Mouse (Mus musculus) monocyte, adult 5-6 weeks (primary cell): ENCODE results near the gene Fbxw11. TPM values are rescaled to one million over a fixed set of nuclear protein-coding genes. Genes with fewer than 3 reads are reported as not detected.
A peak's percentile ranks its signal among the peaks of the same experiment; 100 is the strongest.
"Not testable (repeated sequence)": the region's sequence is repeated elsewhere in the genome, so short reads cannot be mapped to it uniquely, and the experiment has no call there.

ENCODE experiments used
- ATAC-seq: fragments of 153-309, 156-312 bp; replicated peaks from 2 replicates; pipeline ENCODE4 v1.8.0; 2017; ENCODE audit warnings: mild to moderate bottlenecking; ENCODE audit not compliant: low TSS enrichment, insufficient number of reproducible peaks, severe bottlenecking, poor library complexity, low FRiP score
- total RNA-seq: library from RNA; stranded (forward); fragments of 200-1000, 200-491, 200-594 nt; gene quantifications from 3 replicates; pipeline ENCODE4 v1.2.3, GENCODE M21; 2017

Fbxw11 gene
- total RNA-seq, 1 experiment from 2014 or later = 73.5 TPM

DNA sequence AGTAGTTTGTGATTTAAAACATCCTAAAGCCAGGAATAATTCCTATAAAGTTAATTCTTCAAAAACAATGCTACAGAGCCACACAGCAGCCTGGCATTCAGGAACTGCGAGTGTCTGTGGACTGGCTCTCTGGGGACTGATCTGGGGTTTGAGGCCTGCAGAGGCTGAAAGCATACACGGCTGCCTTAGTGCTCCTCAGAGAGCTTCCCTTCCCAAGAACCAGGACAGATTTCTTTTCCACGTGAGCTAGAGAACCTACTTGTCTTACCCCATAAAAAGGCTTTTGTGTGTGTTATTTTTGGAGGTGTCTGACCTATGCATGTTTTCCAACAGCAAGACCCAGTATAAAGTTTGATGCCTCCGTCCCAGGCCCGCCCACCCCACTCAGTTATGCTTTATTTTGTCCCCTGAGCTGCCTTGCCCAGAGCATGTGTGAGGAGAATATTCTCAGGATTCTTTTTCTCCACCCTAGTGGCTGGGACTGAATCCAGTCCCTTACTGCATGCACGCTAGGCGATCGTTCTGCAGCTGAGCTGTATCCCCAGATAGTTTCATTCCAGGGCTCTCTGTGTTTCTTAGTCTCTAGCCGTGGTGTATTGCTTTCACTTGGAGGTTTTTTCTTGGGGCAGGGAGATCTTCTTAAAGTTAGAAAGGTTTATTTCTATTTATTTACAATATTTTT lies 51.9 kb downstream of the Fbxw11 start:
- not testable (repeated sequence) for ATAC-seq

DNA sequence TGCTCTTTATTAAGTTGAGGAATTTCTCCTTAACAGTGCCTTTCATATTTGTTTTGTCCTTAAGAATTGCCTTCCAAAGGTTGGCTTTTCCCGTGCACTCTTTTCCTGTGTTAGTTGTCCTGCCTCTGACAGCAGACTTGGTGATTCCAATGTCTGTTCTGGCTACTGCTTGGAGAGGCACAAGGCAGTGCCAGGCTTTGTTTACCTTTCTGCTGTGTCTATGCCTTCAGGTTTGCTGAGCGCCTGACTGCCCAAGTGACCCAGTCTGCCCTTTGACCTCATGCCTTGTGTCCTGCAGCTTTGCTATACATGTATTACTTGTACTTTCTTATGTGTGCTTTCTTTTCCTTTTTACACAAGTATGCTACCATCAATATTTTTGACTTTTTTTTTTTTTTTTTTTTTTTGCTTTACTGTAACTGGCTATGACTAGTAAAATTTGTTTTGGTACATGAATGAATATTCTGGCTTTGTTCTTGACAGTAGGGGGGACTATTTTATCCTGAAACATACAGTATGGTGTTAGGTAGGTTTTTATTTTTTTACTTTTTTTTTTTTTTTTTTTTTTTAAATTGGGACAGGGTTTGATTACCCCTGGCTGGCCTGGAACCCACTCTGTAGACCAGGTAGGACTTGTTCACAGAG lies 54.0 kb downstream of the Fbxw11 start:
- no peak for ATAC-seq

DNA sequence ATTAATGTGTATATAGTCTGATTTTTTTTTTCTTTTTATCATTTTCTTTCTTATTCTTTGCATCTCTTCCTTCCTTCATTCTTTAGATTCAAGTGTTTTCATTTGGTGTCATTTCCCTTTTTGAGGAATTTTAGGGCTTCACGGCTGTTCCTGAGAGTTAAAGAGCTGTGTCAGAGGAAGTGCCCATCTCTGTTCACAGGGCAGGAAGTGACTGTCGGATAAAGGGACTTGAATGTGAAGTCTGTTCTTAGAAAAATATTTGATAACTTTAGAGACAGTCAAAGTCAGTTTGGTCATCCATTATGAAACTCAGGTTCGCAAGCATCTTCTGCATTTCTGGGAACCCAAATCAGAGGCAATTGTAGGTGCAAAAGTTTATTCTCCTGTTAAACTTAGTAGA lies 55.2 kb downstream of the Fbxw11 start:
- no peak for ATAC-seq

DNA sequence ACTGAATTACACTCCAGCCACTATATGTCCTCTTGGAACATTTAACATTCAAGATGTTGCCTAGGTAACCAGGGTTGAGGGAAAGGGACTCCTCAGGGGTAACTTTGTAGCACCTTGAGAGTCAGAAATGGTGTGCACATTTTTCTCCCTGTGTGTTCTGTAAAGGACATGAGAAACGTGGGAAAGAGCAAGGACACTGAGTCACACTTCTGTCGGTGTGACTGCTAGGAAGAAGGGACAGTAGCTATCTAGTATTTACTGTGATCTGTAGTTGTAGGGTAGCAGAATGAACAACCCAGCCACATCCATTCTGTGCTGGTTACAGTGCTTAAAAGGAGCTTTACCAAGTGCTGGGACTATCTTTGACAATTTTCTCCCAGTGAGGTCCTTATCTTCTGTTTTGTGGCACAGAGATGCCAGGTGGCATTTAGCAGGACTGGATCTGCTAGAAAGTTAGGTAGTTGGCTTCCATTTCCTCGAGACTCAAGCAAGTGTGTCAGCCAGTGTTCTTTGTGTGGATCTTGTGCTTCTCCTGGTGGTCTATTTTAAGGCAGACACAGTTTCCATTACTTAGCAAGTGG lies 57.5 kb downstream of the Fbxw11 start:
- ATAC-seq = no peak

DNA sequence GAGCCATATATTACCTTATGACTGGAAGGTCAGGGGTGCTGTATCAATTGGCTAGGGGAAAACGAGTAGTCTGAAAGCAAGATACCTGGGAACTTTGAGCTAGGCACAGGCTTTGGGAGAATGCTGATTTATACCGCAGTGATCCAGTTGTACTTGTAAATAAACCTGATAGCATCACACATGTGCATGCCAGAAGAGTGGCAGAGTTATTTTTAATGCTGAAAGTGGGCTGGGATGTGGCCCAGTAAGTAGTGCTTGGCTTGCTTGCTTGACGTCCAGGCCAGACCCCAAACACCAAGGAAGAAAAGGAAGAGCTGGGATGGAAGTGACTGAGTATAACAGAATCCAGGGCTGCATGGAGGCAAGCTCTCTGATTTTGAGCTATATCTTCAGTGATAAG lies 59.0 kb downstream of the Fbxw11 start:
- ATAC-seq = no peak

DNA sequence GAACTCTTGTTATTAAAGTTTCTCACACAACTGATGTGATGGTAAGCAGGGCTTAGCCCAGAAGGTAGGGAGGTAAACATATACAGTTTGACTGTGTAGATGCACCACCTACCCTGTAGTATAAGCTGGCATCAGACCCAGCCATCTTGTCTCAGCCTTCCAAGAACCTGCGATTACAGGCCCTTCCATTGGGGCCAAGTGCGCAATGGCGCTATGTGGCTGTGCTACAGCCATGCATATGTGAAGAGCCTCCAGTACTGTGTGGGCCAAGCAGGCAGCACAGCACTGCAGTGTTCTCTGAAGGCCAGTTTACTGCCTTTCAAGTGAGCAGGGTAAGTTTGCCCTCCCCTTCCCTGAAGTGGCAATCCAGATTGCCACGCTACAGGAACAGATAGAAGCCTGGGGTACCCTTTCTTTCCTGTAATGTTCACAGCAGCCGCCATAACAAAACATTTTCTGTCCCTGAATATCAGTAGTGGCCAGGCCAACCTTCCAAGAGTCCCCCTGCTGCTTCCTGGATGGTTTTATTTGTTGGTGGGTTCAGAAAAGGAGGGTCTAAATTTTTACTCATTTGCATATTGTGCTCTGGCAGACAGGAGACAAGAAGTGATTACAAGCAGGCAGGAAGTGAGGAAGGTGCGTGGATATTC lies 61.8 kb downstream of the Fbxw11 start:
- ATAC-seq = no peak

DNA sequence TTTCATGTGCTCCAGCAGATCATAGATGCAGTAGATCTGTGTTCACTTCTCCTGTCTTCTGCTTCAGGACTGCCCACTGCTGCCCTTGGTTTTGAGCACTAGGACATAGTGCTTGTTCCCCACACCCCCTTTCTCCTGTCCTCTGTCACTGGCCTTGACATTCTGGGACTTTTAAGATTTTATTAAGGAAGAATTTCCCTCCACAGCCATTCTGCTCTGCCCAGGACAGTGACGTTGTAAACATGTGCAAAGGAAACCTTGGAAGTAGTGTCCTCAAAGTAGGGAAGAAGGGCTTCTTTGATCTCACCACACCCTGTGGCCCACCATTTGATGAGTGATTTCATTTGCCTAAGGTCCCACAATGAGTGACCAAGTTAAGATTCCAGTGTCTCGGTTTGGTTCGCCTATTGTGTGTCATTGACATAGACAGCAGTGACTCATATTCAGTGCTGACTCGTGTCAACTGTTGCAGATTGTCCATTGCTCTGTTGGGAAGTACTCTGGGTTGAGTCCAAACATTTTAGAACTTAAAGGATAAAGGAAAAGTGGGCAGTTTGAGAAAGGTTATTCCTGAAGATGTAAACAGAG lies 64.0 kb downstream of the Fbxw11 start:
- ATAC-seq = no peak

DNA sequence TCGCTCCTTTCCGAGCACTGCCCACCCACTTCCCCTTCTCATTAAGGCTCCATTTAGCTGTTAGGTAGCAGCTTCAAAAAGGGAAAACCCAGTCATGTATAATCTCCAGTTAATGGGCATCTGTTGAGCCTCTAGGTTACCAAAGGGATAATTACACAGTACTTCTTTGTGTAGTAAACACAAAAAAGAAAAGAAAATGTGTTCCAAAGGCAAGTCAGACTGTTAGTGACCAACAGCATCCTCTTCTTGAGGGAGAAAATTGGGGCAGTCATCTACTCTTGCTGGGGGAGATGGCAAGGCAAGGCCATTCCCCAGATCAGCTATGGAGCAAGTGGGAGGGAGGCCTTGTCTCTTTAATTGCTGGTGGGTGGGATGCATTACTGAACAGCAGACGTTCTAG lies 65.0 kb downstream of the Fbxw11 start:
- no peak for ATAC-seq

DNA sequence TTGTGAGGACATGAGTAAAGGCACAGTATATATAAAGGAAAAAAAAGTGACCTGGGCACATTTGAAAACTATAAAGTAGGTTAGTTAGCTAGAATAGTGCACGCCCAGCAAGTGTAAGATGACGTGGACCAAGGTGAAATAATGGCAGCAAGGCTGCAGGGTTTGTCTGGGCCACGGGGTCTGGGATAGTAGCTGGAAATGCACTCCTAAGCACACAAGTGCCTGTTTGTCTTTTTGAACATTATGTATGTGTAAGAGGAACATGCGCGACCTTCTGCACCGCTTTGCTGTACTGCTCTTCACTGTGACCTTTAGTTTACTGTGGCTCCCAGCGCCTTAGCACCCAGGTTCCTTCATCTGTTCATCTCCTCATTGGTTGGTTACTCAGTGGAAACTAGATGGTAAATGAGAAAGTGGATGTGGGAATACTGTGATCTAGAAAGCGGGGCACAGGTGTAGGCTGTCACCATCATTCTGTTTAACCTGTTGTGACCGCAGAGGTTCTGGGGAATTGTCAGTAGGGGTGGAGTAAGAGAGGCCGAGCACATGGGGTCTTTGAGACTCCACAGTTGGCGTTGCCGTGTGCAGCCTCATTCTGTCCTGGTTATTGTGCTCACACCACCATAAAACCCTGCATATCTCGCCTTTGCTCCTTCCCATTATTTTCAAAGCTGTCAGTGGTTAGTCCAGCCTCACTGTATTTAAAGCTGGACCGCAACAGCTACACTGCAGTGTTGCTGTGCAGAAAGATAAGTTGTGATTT lies 66.4 kb downstream of the Fbxw11 start:
- ATAC-seq = no peak

DNA sequence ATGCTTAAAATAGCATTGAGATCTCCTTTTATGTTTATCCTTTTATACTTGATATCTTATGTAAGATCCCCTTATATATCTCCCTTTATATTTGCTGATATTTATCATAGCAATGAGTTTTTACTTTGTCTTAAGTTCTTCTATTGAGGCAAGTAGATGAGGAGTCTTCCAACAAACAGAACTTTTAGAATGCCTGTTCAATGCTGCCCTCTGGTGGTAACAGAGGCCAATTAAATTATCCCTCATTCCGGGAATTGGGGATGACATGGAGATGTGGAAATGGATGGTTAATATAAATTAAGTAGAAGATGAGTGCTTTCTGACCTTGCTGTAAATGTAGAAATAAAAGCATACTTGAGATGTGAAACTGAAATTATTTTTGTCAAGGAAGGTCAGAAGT lies 67.0 kb downstream of the Fbxw11 start:
- ATAC-seq = no peak

DNA sequence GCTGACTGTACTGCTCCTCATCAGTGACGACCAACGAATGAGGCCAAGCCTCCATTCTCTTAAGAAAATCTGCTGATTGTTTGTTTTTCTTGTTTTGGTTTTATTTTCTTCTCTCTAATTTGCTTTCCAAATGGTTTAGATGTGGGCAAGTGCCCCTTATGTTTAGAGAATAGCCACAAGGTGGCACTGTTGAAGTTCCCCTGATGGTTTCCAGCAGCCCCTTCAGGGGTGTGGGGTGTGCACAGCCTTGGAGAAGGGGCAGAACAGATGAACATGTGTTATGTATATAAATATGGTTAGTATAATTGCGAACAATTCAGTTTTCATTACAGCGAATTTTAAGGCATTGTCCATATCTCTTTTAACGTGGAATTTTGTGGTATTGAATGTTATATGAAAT lies 71.7 kb downstream of the Fbxw11 start:
- no peak for ATAC-seq

DNA sequence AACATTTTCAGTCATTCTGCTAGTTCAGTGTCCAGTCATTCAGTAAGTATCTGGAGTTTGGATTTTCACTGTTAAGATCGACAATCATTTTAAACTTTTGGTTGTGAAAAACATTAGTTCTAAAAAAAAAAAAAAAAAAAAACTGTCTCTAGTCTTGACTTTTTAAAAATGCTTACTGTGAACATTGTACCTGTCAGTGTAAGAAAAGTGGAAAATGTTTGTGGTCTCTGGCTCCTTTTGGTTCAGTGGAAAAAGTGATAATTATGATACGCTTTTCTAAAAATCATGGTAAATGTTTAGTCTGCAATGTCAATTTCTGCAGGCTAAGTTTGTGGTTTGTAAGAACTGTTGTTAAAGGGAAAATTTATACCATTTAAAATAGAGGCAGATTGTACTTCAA lies 72.4 kb downstream of the Fbxw11 start:
- no peak for ATAC-seq

DNA sequence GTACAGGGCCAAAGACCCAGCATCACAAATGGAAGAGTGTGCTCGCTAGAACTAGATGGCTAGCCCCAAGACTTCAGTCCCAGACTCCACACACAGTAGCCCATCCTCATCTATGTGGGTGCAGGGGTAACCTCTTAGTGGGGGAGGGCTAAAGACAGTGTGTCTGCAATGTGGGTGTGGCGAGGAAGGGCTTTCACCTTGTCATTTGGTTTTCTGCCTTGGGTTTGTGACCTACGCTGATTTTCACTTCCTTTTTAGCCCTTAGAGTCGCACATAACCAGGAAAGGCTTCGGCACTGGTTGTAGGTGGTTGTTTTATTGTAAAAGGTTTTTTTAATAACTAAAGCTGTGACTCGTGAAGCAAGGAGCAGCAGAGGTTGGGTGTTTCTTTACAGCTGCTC lies 73.0 kb downstream of the Fbxw11 start:
- ATAC-seq = peak; percentile 61

DNA sequence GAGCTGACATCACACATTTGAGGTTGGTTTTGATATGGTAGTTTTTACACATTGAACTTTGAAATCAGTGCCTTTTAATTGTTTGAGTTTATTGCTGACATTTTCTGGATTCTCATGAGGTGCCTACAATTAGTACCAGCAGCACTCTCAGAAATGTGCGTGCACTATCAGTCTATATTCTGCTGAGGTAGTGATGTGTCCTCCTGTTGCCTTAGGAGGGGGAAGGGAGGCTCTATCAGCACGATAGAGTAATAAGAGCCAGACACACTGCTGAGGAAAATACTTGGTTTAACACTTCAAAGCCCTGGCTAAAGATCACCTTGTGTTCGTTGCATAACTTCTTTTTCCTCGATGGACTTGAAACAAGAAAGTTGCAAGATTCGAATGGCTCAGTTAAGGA lies 73.4 kb downstream of the Fbxw11 start:
- ATAC-seq = no peak

DNA sequence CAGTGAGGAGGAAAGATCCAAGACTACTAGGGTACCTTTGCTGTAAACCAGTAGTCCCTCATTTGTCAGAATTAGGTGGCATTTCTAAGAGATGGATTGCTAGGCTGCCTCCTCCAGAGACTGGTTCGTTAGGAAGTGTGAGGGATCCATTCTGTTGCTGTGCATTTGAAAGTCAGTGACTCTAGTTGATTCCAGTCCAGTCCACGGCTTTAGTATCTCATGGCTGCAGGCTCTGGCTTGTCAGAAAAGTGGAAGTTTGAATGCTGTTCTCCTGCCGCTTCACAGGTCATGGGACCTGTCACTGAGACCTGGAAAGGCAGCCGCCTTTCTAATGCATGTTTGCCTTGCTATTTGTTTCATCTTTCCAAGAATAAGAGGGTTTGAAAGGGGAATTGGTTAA lies 74.4 kb downstream of the Fbxw11 start:
- no peak for ATAC-seq

DNA sequence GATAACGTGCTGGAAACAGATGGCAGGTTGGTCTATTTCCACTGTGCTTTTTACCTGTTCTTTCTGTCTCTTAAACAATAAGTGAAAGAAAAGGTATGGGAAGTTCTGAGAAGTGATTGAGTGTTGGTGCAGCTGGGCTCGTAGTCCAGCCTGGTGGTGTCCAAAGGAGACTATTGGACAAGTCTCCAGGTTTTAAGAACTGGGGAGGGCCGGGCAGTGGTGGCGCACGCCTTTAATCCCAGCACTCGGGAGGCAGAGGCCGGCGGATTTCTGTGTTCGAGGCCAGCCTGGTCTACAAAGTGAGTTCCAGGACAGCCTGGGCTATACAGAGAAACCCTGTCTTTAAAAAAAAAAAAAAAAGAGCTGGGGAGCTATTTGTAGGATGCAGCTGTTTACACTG lies 75.2 kb downstream of the Fbxw11 start:
- not testable (repeated sequence) for ATAC-seq

DNA sequence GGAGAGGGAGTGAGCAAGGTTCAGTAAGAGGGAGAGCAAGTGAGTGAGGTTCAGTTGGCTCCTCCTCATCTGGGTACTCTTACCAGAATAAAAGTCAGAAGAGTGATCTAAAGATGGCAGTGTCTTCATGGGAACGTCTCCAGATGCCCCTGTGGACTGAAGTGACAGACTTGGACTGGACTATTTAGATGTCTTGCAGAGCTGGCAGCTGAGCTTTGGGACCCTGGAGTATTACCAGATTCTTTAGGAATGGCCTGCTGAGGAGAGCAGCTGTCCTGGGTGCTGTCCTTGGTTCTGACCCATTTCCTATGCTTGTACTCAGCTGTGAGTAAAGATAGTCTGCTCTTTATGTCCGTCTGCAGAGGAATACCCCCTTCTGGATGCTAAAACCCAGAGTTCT lies 75.8 kb downstream of the Fbxw11 start:
- ATAC-seq = no peak

DNA sequence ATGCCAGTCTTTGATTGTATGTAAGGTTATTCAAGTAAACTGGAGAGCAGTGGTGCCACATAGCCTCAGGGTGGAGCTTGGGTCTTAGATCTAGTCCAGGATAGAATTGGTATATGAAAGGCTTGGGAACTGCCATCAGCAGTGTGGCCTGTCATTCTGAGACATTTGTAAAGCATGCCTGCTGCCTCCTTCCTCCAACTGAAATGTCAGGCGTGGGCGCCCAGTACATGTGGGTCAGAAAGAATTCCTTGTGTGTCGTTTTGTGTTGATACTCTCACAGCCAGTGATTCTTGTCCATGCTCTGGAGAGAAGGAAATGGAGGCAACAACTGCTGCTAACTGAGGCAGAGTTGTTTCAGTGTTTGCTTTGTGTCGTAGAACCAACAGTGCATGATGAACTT lies 76.5 kb downstream of the Fbxw11 start:
- no peak for ATAC-seq

DNA sequence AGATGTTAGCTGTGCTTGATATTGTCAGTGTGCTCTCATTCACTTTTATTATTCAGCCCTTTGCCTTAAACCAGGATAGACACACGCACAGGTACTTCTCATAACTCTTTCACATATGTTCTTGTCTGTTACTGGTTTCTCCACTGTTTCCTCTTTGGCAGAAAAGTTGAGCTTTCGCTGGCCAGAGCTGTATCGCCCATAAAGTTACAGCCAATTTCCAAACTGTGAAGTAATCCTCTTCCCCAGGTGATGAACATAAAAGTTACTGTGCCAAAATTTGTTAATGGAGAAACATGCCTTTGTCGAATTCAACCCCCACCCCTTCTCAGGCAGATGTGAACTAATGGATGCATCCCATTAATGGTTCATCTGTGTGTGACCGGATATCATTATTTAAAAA lies 80.1 kb downstream of the Fbxw11 start:
- ATAC-seq = no peak
